Mouse (Mus musculus): Measurements from ENCODE around the gene AC161166.1. TPM values are rescaled to one million over a fixed set of nuclear protein-coding genes. Genes with fewer than 3 reads are reported as not detected.

The AC161166.1 gene
- polyA plus RNA-seq, 1 experiment from 2014 or later = 0.20 TPM

GRCm38 (mm10) chr7:24478911-24479310 is 33.3 kb downstream of the AC161166.1 start:
- H3K27ac ChIP-seq (ENCODE audit: low read depth, low read length) = no peak overlapping the region
- H3K4me3 ChIP-seq (ENCODE audit: low read depth, low read length) = no peak overlapping the region
- H3K4me2 ChIP-seq (ENCODE audit: low read length) = no peak overlapping the region
- no peaks in the 10 kb centered on the region for H3K27me3 ChIP-seq (replicated peaks; ENCODE audit: control insufficient read depth, insufficient read depth, low read length)
- peaks cover 11% of the 10 kb centered on the region; the same call in 1 of the 2 replicates for H3K4me1 ChIP-seq (ENCODE audit: control insufficient read depth, insufficient read depth, low read length)
- H3K9me3 ChIP-seq (replicated peaks; ENCODE audit: control insufficient read depth, low read length) = no peaks in the 10 kb centered on the region
- ATAC-seq = no peak
- no peak for DNase-seq (ENCODE audit: low spot score)
- WGBS = 87% methylated on average over 5 of the region's 5 CpGs
- H3K9ac ChIP-seq (ENCODE audit: low read length) = no peak overlapping the region
- H3K36me3 ChIP-seq (ENCODE audit: control insufficient read depth, insufficient read depth, low read length) = no peaks in the 10 kb centered on the region

GRCm38 (mm10) chr7:24476856-24477255 is 35.4 kb downstream of the AC161166.1 start:
- Histone ChIP-seq H3K4me2 (ENCODE audit: low read length) (no peak overlapping the region), H3K27ac (ENCODE audit: low read depth, low read length) (no peak overlapping the region), H3K4me1 (ENCODE audit: control insufficient read depth, insufficient read depth, low read length) (peaks cover 6% of the 10 kb centered on the region; the same call in 1 of the 2 replicates), H3K9ac (ENCODE audit: low read length) (no peak overlapping the region), H3K36me3 (ENCODE audit: control insufficient read depth, insufficient read depth, low read length) (no peaks in the 10 kb centered on the region), H3K27me3 (replicated peaks; ENCODE audit: control insufficient read depth, insufficient read depth, low read length) (no peaks in the 10 kb centered on the region), H3K4me3 (ENCODE audit: low read depth, low read length) (no peak overlapping the region), H3K9me3 (replicated peaks; ENCODE audit: control insufficient read depth, low read length) (no peaks in the 10 kb centered on the region)
- 87% methylated on average over 7 of the region's 7 CpGs for WGBS
- DNase-seq (ENCODE audit: low spot score) (no peak), ATAC-seq (no peak)

GRCm38 (mm10) chr7:24476338-24476737 is 35.9 kb downstream of the AC161166.1 start:
- H3K4me2 ChIP-seq (ENCODE audit: low read length) = no peak overlapping the region
- no peaks in the 10 kb centered on the region for H3K27me3 ChIP-seq (replicated peaks; ENCODE audit: control insufficient read depth, insufficient read depth, low read length)
- no peak overlapping the region for H3K4me3 ChIP-seq (ENCODE audit: low read depth, low read length)
- H3K36me3 ChIP-seq (ENCODE audit: control insufficient read depth, insufficient read depth, low read length) = no peaks in the 10 kb centered on the region
- no peak for DNase-seq (ENCODE audit: low spot score)
- no peak overlapping the region for H3K27ac ChIP-seq (ENCODE audit: low read depth, low read length)
- WGBS = 86% methylated on average over 8 of the region's 8 CpGs
- H3K9me3 ChIP-seq (replicated peaks; ENCODE audit: control insufficient read depth, low read length) = no peaks in the 10 kb centered on the region
- no peak overlapping the region for H3K9ac ChIP-seq (ENCODE audit: low read length)
- peaks cover 5% of the 10 kb centered on the region; the same call in 1 of the 2 replicates for H3K4me1 ChIP-seq (ENCODE audit: control insufficient read depth, insufficient read depth, low read length)
- no peak for ATAC-seq

DNA sequence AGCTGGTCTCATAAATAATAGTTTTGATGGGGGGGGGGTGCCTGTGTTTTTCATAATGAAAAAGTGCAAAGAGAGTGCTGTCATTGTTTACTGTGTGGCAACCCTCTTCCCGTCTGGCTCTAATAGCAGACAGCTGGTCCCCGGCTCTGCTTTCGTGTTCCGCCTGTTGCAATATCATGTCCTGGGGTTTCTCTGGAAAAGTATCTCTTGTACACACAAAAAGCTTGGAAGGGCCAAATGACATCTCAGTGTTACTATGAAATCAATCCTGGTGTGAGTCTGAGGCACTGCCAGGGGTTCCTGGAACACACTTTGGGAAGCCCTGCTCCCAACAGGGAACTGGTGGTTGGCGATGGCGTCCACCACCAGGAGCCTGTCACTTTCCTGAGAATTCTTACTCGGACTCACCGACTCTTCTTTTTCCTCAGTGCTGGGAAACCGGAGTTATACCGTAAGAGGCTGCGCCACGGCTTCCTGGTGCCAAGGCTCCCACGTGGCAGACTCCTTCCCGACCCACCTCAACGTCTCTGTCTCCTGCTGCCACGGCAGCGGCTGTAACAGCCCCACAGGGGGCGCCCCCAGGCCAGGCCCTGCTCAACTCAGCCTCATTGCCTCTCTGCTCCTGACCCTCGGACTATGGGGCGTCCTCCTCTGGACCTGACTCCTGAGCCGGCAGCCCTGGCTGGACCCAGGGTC is 37.3 kb downstream of the AC161166.1 start:
- Histone ChIP-seq H3K36me3 (ENCODE audit: control insufficient read depth, insufficient read depth, low read length) (no peaks in the 10 kb centered on the region), H3K4me2 (ENCODE audit: low read length) (no peak overlapping the region), H3K27me3 (replicated peaks; ENCODE audit: control insufficient read depth, insufficient read depth, low read length) (no peaks in the 10 kb centered on the region), H3K9ac (ENCODE audit: low read length) (no peak overlapping the region), H3K9me3 (replicated peaks; ENCODE audit: control insufficient read depth, low read length) (no peaks in the 10 kb centered on the region), H3K4me1 (ENCODE audit: control insufficient read depth, insufficient read depth, low read length) (0 out of 2 replicates have a peak, but pooled peaks cover 3% of the 10 kb centered on the region), H3K27ac (ENCODE audit: low read depth, low read length) (no peak overlapping the region), H3K4me3 (ENCODE audit: low read depth, low read length) (no peak overlapping the region)
- WGBS = 32% methylated on average over 21 of the region's 21 CpGs
- DNase-seq (ENCODE audit: low spot score) = peak; percentile 14
- ATAC-seq = no peak

GRCm38 (mm10) chr7:24473913-24474529 is 38.2 kb downstream of the AC161166.1 start:
- H3K9me3 ChIP-seq (replicated peaks; ENCODE audit: control insufficient read depth, low read length) = no peaks in the 10 kb centered on the region
- peak; percentile 83 for ATAC-seq
- no peaks in the 10 kb centered on the region for H3K27me3 ChIP-seq (replicated peaks; ENCODE audit: control insufficient read depth, insufficient read depth, low read length)
- no peak overlapping the region for H3K27ac ChIP-seq (ENCODE audit: low read depth, low read length)
- DNase-seq (ENCODE audit: low spot score) = peak; percentile 69
- H3K4me2 ChIP-seq (ENCODE audit: low read length) = no peak overlapping the region
- 43% methylated on average over 10 of the region's 10 CpGs for WGBS
- no peak overlapping the region for H3K9ac ChIP-seq (ENCODE audit: low read length)
- no peaks in the 10 kb centered on the region for H3K36me3 ChIP-seq (ENCODE audit: control insufficient read depth, insufficient read depth, low read length)
- no peak overlapping the region for H3K4me3 ChIP-seq (ENCODE audit: low read depth, low read length)
- H3K4me1 ChIP-seq (ENCODE audit: control insufficient read depth, insufficient read depth, low read length) = no peaks in the 10 kb centered on the region

DNA sequence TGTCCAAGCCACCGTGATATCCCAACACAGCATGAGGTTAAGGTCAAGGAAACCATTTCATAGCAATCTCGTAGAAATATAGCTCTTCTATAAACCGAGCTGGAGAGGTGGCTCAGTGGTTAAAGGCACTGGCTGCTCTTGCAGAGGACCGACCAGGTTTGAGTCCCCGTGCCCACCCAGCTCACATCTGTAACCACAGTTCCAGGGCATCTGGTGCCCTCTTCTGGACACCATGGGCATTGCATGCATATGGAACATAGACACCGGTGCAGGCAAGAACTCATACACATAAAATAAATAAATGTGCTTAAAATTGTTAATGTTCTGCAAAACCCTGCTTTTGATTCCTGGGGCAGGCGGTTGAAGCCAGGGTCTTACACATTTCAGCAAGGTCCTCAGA is 39.3 kb downstream of the AC161166.1 start:
- Histone ChIP-seq H3K27me3 (replicated peaks; ENCODE audit: control insufficient read depth, insufficient read depth, low read length) (no peaks in the 10 kb centered on the region), H3K9ac (ENCODE audit: low read length) (no peak overlapping the region), H3K4me3 (ENCODE audit: low read depth, low read length) (no peak overlapping the region), H3K4me1 (ENCODE audit: control insufficient read depth, insufficient read depth, low read length) (no peaks in the 10 kb centered on the region), H3K9me3 (replicated peaks; ENCODE audit: control insufficient read depth, low read length) (no peaks in the 10 kb centered on the region), H3K36me3 (ENCODE audit: control insufficient read depth, insufficient read depth, low read length) (no peaks in the 10 kb centered on the region), H3K4me2 (ENCODE audit: low read length) (no peak overlapping the region), H3K27ac (ENCODE audit: low read depth, low read length) (no peak overlapping the region)
- DNase-seq (ENCODE audit: low spot score) (peak; percentile 45), ATAC-seq (no peak)
- WGBS = 71% methylated on average over 7 of the region's 7 CpGs

GRCm38 (mm10) chr7:24472442-24472841 is 39.8 kb downstream of the AC161166.1 start:
- Histone ChIP-seq H3K27ac (ENCODE audit: low read depth, low read length) (no peak overlapping the region), H3K9me3 (replicated peaks; ENCODE audit: control insufficient read depth, low read length) (no peaks in the 10 kb centered on the region), H3K4me2 (ENCODE audit: low read length) (no peak overlapping the region), H3K4me1 (ENCODE audit: control insufficient read depth, insufficient read depth, low read length) (no peaks in the 10 kb centered on the region), H3K9ac (ENCODE audit: low read length) (no peak overlapping the region), H3K4me3 (ENCODE audit: low read depth, low read length) (no peak overlapping the region), H3K27me3 (replicated peaks; ENCODE audit: control insufficient read depth, insufficient read depth, low read length) (no peaks in the 10 kb centered on the region), H3K36me3 (ENCODE audit: control insufficient read depth, insufficient read depth, low read length) (no peaks in the 10 kb centered on the region)
- DNase-seq (ENCODE audit: low spot score) (peak; percentile 26), ATAC-seq (no peak)
- 81% methylated on average over 6 of the region's 6 CpGs for WGBS

DNA sequence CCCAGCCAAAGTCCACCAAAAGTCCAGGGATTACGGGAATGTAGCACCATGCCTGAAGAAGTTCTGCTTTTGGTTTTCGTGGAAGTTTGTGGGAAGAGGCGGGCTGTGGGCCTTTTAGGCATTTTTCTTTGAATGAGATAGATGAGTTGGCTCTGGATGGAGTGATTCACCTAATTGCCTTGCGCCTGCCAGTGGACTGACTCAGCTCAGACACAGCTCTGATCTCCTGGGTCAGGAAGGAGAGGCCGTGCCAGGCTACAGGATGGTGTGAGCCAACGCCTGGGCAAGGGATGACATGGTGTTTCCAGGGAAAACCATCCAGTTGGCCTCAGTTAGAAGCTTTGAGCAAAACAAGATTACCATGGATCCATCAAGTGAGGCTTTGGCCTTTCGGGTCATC is 41.9 kb downstream of the AC161166.1 start:
- 97% methylated on average over 7 of the region's 7 CpGs for WGBS
- no peak overlapping the region for H3K4me2 ChIP-seq (ENCODE audit: low read length)
- no peak overlapping the region for H3K9ac ChIP-seq (ENCODE audit: low read length)
- no peak overlapping the region for H3K27ac ChIP-seq (ENCODE audit: low read depth, low read length)
- no peak for ATAC-seq
- no peaks in the 10 kb centered on the region for H3K36me3 ChIP-seq (ENCODE audit: control insufficient read depth, insufficient read depth, low read length)
- no peak for DNase-seq (ENCODE audit: low spot score)
- no peaks in the 10 kb centered on the region for H3K9me3 ChIP-seq (replicated peaks; ENCODE audit: control insufficient read depth, low read length)
- no peaks in the 10 kb centered on the region for H3K27me3 ChIP-seq (replicated peaks; ENCODE audit: control insufficient read depth, insufficient read depth, low read length)
- H3K4me3 ChIP-seq (ENCODE audit: low read depth, low read length) = no peak overlapping the region
- H3K4me1 ChIP-seq (ENCODE audit: control insufficient read depth, insufficient read depth, low read length) = no peaks in the 10 kb centered on the region

DNA sequence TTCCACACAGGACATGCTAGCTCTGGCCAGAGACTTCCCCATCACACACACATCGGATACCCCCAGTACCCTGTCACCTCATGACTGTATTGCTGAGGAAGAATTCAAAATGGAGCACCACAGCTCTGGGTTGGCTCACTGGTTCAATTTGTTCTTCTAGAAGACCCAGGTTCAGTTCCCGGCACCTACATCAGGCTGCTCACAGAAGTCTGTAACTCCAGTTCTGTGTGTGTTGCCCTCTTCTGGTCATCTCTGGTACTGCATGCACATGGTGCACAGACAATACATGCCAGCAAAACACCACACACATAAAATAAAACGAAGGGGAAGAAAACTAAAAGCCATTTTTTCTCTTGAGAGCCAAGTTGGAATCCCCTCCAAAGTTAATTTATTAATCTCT is 43.1 kb downstream of the AC161166.1 start:
- H3K4me2 ChIP-seq (ENCODE audit: low read length) = no peak overlapping the region
- DNase-seq (ENCODE audit: low spot score) (no peak), ATAC-seq (no peak)
- WGBS = 83% methylated on average over 3 of the region's 3 CpGs
- H3K27ac ChIP-seq (ENCODE audit: low read depth, low read length) = no peak overlapping the region
- no peaks in the 10 kb centered on the region for H3K4me1 ChIP-seq (ENCODE audit: control insufficient read depth, insufficient read depth, low read length)
- no peaks in the 10 kb centered on the region for H3K36me3 ChIP-seq (ENCODE audit: control insufficient read depth, insufficient read depth, low read length)
- H3K9ac ChIP-seq (ENCODE audit: low read length) = no peak overlapping the region
- no peaks in the 10 kb centered on the region for H3K27me3 ChIP-seq (replicated peaks; ENCODE audit: control insufficient read depth, insufficient read depth, low read length)
- H3K4me3 ChIP-seq (ENCODE audit: low read depth, low read length) = no peak overlapping the region
- H3K9me3 ChIP-seq (replicated peaks; ENCODE audit: control insufficient read depth, low read length) = no peaks in the 10 kb centered on the region
